Mouse (Mus musculus) MEL (cell line): ENCODE measurements around the gene Rfx7. TPM values are rescaled to one million over a fixed set of nuclear protein-coding genes. Genes with fewer than 3 reads are reported as not detected.

Experiments used
- DNase-seq: peaks from one replicate; pipeline ENCODE4 v3.0.0; 2011; ENCODE audit warnings: low read depth, low spot score
- H3K27ac ChIP-seq: 2 replicates; pipeline ENCODE4 v1.5.1; 2012; ENCODE audit warnings: low read depth, mild to moderate bottlenecking, control low read depth, low read length, moderate library complexity; ENCODE audit not compliant: control insufficient read depth
- H3K27me3 ChIP-seq, 2 experiments: fragments of 150-350 bp in 1 of 2; sonication (generic) in 1 of 2; 2 replicates each; pipeline ENCODE4 v1.6.1; 2012; ENCODE audit warnings: low read length in 2 of 2, mild to moderate bottlenecking in 2 of 2, improper control_type of control experiment in 1 of 2, moderate library complexity in 1 of 2; ENCODE audit not compliant: insufficient read depth in 2 of 2, control insufficient read depth in 1 of 2
- H3K36me3 ChIP-seq, 2 experiments: 2 replicates each; pipeline ENCODE4 v1.6.1; 2012 to 2014; ENCODE audit warnings: low read length in 2 of 2, improper control_type of control experiment in 1 of 2, inconsistent platforms in 1 of 2, mild to moderate bottlenecking in 1 of 2; ENCODE audit not compliant: insufficient read depth in 2 of 2, control insufficient read depth in 1 of 2
- H3K4me1 ChIP-seq, 2 experiments: fragments of 150-350 bp in 1 of 2; sonication (generic) in 1 of 2; 2 replicates each; pipeline ENCODE4 v1.6.1; 2012; ENCODE audit warnings: low read length in 2 of 2, improper control_type of control experiment in 1 of 2, mild to moderate bottlenecking in 1 of 2; ENCODE audit not compliant: insufficient read depth in 2 of 2, control insufficient read depth in 1 of 2
- H3K4me3 ChIP-seq, 2 experiments: fragments of 150-350 bp in 1 of 2; sonication (generic) in 1 of 2; 2 replicates each; pipeline ENCODE4 v1.5.1; 2012; ENCODE audit warnings: low read depth in 2 of 2, low read length in 2 of 2, mild to moderate bottlenecking in 2 of 2, moderate library complexity in 2 of 2, control low read depth in 1 of 2, improper control_type of control experiment in 1 of 2; ENCODE audit not compliant: control insufficient read depth in 1 of 2, insufficient read depth in 1 of 2
- H3K79me2 ChIP-seq: 2 replicates; pipeline ENCODE4 v1.6.1; 2012; ENCODE audit warnings: mild to moderate bottlenecking, low read length, moderate library complexity; ENCODE audit not compliant: control insufficient read depth, poor library complexity, insufficient read depth
- H3K9ac ChIP-seq: 2 replicates; pipeline ENCODE4 v1.6.1; 2012; ENCODE audit warnings: low read depth, mild to moderate bottlenecking, control low read depth, low read length, moderate library complexity; ENCODE audit not compliant: control insufficient read depth, poor library complexity, severe bottlenecking
- H3K9me3 ChIP-seq: fragments of 150-350 bp; sonication (generic); replicated peaks from 2 replicates; pipeline ENCODE4 v1.6.1; 2012; ENCODE audit warnings: mild to moderate bottlenecking, low read length, improper control_type of control experiment, moderate library complexity; ENCODE audit not compliant: insufficient read depth
- CHD1 ChIP-seq: IDR thresholded peaks from 2 replicates; pipeline ENCODE4 v1.6.1; 2012; ENCODE audit warnings: low read depth, mild to moderate bottlenecking, inconsistent platforms, low read length, improper control_type of control experiment
- CTCF ChIP-seq, 3 experiments: IDR thresholded peaks in 2 of 3; conservative IDR thresholded peaks in 1 of 3; 2 replicates each; pipeline ENCODE4 v1.5.1; 2011 to 2012; ENCODE audit warnings: low read length in 3 of 3, low read depth in 2 of 3, mild to moderate bottlenecking in 2 of 3, improper control_type of control experiment in 1 of 3, inconsistent platforms in 1 of 3, mixed read lengths in 1 of 3, moderate library complexity in 1 of 3; ENCODE audit not compliant: control insufficient read depth in 1 of 3, insufficient read depth in 1 of 3, poor library complexity in 1 of 3, severe bottlenecking in 1 of 3
- ELF1 ChIP-seq: IDR thresholded peaks from 2 replicates; pipeline ENCODE4 v1.6.1; 2014; ENCODE audit warnings: low read depth, mild to moderate bottlenecking, inconsistent platforms, low read length, improper control_type of control experiment, moderate library complexity
- GATA1 ChIP-seq: IDR thresholded peaks from 2 replicates; pipeline ENCODE4 v1.6.1; 2011; ENCODE audit warnings: low read depth, low read length, improper control_type of control experiment
- POLR2A ChIP-seq, 2 experiments: IDR thresholded peaks; 2 replicates each; pipeline ENCODE4 v1.6.1; 2011 to 2012; ENCODE audit warnings: low read length in 2 of 2, mild to moderate bottlenecking in 2 of 2, control low read depth in 1 of 2, improper control_type of control experiment in 1 of 2, low read depth in 1 of 2, moderate library complexity in 1 of 2; ENCODE audit not compliant: control insufficient read depth in 1 of 2, insufficient read depth in 1 of 2, poor library complexity in 1 of 2
- POLR2AphosphoS2 ChIP-seq: IDR thresholded peaks from 2 replicates; pipeline ENCODE4 v1.6.1; 2011; ENCODE audit warnings: low read length, improper control_type of control experiment
- POLR2AphosphoS5 ChIP-seq: IDR thresholded peaks from 2 replicates; pipeline ENCODE4 v1.6.1; 2012; ENCODE audit warnings: low read depth, borderline replicate concordance, mild to moderate bottlenecking, inconsistent platforms, low read length, moderate library complexity, mixed read lengths
- RAD21 ChIP-seq: IDR thresholded peaks from 2 replicates; pipeline ENCODE4 v1.6.1; 2011; ENCODE audit warnings: mild to moderate bottlenecking, low read depth, low read length, improper control_type of control experiment
- SMC3 ChIP-seq: IDR thresholded peaks from 2 replicates; pipeline ENCODE4 v1.6.1; 2011; ENCODE audit warnings: low read depth, low read length, improper control_type of control experiment
- ZC3H11A ChIP-seq: IDR thresholded peaks from 2 replicates; pipeline ENCODE4 v1.6.1; 2012; ENCODE audit warnings: low read depth, mild to moderate bottlenecking, inconsistent platforms, low read length, improper control_type of control experiment
- ZKSCAN1 ChIP-seq: IDR thresholded peaks from 2 replicates; pipeline ENCODE4 v1.6.1; 2012; ENCODE audit warnings: low read depth, mild to moderate bottlenecking, inconsistent platforms, low read length, improper control_type of control experiment, moderate library complexity
- ZNF384 ChIP-seq: IDR thresholded peaks from 2 replicates; pipeline ENCODE4 v1.6.1; 2012; ENCODE audit warnings: low read depth, mild to moderate bottlenecking, inconsistent platforms, low read length, improper control_type of control experiment
- polyA plus RNA-seq, 2 experiments: library from polyadenylated mRNA; stranded (reverse) in 1 of 2; unstranded in 1 of 2; fragments of >175 nt in 1 of 2; fragments of >200 nt in 1 of 2; gene quantifications; 2 replicates each; pipeline versions ENCODE4 v1.2.1 to v1.2.4; 2012; ENCODE audit warnings: low replicate concordance in 2 of 2, low read depth in 1 of 2; ENCODE audit not compliant: insufficient read length in 2 of 2, insufficient read depth in 1 of 2, missing spikeins in 1 of 2
- total RNA-seq: library from RNA; depleted of rRNA; stranded (reverse); fragments of 300-350 nt; gene quantifications from 2 replicates; pipeline ENCODE4 v1.2.3, GENCODE M21; 2012; rRNA removed

Rfx7 gene
- total and polyA plus RNA-seq, 3 experiments, result 6.2 to 30.5 (median 19.9) TPM

DNA sequence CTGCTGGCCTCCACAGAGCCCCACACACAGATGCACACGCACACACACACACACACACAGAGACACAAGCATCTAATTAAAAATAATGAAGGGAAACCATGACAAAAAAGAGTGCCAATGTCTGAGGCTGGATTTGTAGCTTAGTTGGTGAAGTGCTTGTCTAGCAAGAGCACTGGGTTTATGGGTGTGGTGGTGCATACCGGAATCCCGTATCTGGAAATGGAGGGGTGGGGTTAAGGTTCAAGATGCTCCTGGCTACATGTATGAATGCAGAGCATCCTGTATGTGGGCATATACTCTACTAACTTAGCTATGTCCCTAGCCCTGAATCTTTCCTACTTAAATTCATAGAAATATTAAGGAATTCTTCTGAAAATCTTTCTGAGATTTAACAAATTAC is 135.1 kb downstream of the Rfx7 start:
- TF ChIP-seq ELF1 (no peak), POLR2AphosphoS2 (0 out of 2 replicates have a peak, but pooled peaks have one; percentile 29)
- Histone ChIP-seq H3K79me2 (peaks cover 50% of the 10 kb centered on the region), H3K9me3 (no peaks in the 10 kb centered on the region), H3K27me3 (no peaks in the 10 kb centered on the region), H3K27ac (no peak overlapping the region), H3K9ac (no peak overlapping the region), H3K4me1 (peaks cover 0 to 19% of the 10 kb centered on the region in 2 experiments; a peak in 3 of 4 replicates), H3K4me3 (no peak overlapping the region), H3K36me3 (peaks cover 19 to 44% of the 10 kb centered on the region in 2 experiments)
- DNase-seq, result no peak

GRCm38 (mm10) chr9:72669383-72669782 is 137.3 kb downstream of the Rfx7 start:
- Histone ChIP-seq H3K27me3 (no peaks in the 10 kb centered on the region), H3K27ac (no peak overlapping the region), H3K9ac (no peak overlapping the region), H3K9me3 (no peaks in the 10 kb centered on the region), H3K79me2 (peaks cover 28% of the 10 kb centered on the region), H3K4me1 (peaks cover 0 to 12% of the 10 kb centered on the region in 2 experiments; a peak in 3 of 4 replicates), H3K36me3 (peaks cover 38% of the 10 kb centered on the region in 2 experiments), H3K4me3 (no peak overlapping the region)
- TF ChIP-seq ZKSCAN1, result no peak
- peak in 1 of 2 experiments; percentile 29; a peak in 1 of 4 replicates for TF ChIP-seq POLR2A (IDR thresholded peaks at IDR 0.05; ENCODE audit: control insufficient read depth in 1 of 2, insufficient read depth in 1 of 2, low read depth in 1 of 2, low read length in 2 of 2, poor library complexity in 1 of 2)
- DNase-seq, result no peak

DNA sequence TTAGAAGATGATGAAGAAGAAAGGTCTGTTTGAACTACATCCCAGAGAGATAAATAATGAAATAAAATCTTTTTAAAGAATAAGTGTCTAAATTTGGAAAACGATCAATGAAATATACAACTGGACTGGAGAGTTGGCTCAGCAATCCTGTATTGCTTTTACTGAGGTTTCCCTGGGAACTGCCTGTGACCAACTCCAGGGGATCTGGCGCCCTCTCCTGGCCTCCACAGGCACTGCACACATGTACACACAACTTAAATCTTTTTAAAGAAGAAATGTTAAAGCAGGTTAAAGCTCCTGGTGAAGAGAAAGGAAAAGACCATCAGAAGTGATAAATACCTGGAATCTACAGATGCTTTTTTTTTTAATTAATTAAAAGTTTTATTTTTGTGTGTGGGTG is 140.3 kb downstream of the Rfx7 start:
- TF ChIP-seq ZC3H11A, result peak; percentile 37; the same call in 1 of the 2 replicates
- no peak for TF ChIP-seq POLR2AphosphoS5
- TF ChIP-seq POLR2AphosphoS2, result no peak
- TF ChIP-seq SMC3, result peak; percentile 73
- TF ChIP-seq RAD21, result peak; percentile 82
- no peak for TF ChIP-seq ZNF384
- no peak for TF ChIP-seq GATA1
- peak; percentile 87 to 93 (median 91) for TF ChIP-seq CTCF (IDR thresholded peaks at IDR 0.05 in 2 of 3, conservative IDR thresholded peaks at IDR 0.05 in 1 of 3; ENCODE audit: control insufficient read depth in 1 of 3, insufficient read depth in 1 of 3, low read depth in 2 of 3, low read length in 3 of 3, poor library complexity in 1 of 3, severe bottlenecking in 1 of 3)
- TF ChIP-seq CHD1, result no peak
- Histone ChIP-seq H3K4me3 (no peak overlapping the region), H3K36me3 (peaks cover 19 to 55% of the 10 kb centered on the region in 2 experiments), H3K9me3 (no peaks in the 10 kb centered on the region), H3K27ac (no peak overlapping the region), H3K79me2 (peaks cover 5% of the 10 kb centered on the region), H3K9ac (no peak overlapping the region), H3K27me3 (no peaks in the 10 kb centered on the region), H3K4me1 (no peaks in the 10 kb centered on the region; a peak in 1 of 4 replicates)
- peak; percentile 83 for DNase-seq

Other genes with a start within 250 kb of the Rfx7 start
- 54.0 and 57.3 TPM in 2 replicates for gene Mns1, start 94.2 kb upstream of the Rfx7 start, total RNA-seq
- 10 to 100 TPM in 1 of 2 experiments, not detected in 1; 54.8 TPM for gene Mns1, start 94.2 kb upstream of the Rfx7 start, polyA plus RNA-seq
- 7.0 and 7.9 TPM in 2 replicates for gene Tex9, start 40.0 kb upstream of the Rfx7 start, total RNA-seq
- gene Tex9, start 40.0 kb upstream of the Rfx7 start, polyA plus RNA-seq, result 10 to 100 TPM in 1 of 2 experiments, not detected in 1; 17.1 TPM
- 167 and 175 TPM in 2 replicates for gene Nedd4, start 130.1 kb downstream of the Rfx7 start, total RNA-seq
- gene Nedd4, start 130.1 kb downstream of the Rfx7 start, polyA plus RNA-seq, result 100 to 1,000 TPM; 216 to 583 TPM